Mouse (Mus musculus): ENCODE results near the gene Rest. TPM values are rescaled to one million over a fixed set of nuclear protein-coding genes. Genes with fewer than 3 reads are reported as not detected.

Rest gene
- total and polyA plus RNA-seq, 2 experiments from 2014 or later = 14.7 to 20.3 TPM

GRCm38 (mm10) chr5:77250083-77250482 is 15.2 kb upstream of the Rest start:
- TF ChIP-seq CTCF (IDR thresholded peaks at IDR 0.05; ENCODE audit: low read depth) (no peak), EP300 (IDR thresholded peaks at IDR 0.05; ENCODE audit: low read depth) (no peak)
- 60% methylated on average over 9 of the region's 9 CpGs for WGBS
- no peaks in the 10 kb centered on the region for H3K27me3 ChIP-seq (ENCODE audit: control insufficient read depth, insufficient read depth, low read length)
- DNase-seq (ENCODE audit: low spot score) (no peak), ATAC-seq (ENCODE audit: insufficient read depth, low read depth) (no peak)
- H3K36me3 ChIP-seq (replicated peaks; ENCODE audit: control insufficient read depth, insufficient read depth, low read length) = no peaks in the 10 kb centered on the region
- no peaks in the 10 kb centered on the region for H3K9me3 ChIP-seq (replicated peaks; ENCODE audit: control insufficient read depth, low read length)
- no peak overlapping the region for H3K27ac ChIP-seq (ENCODE audit: low read depth)
- H3K4me2 ChIP-seq (ENCODE audit: low read depth, low read length) = no peak overlapping the region
- H3K9ac ChIP-seq (replicated peaks; ENCODE audit: low read depth, low read length) = no peak overlapping the region
- no peaks in the 10 kb centered on the region for H3K4me1 ChIP-seq (ENCODE audit: control insufficient read depth, insufficient read depth)
- no peak overlapping the region for H3K4me3 ChIP-seq (ENCODE audit: low read depth, low read length)

- ATAC-seq (ENCODE audit: insufficient read depth, low read depth) = no peak
- WGBS = 47% methylated on average over 5 of the region's 5 CpGs
- no peak for TF ChIP-seq EP300 (IDR thresholded peaks at IDR 0.05; ENCODE audit: low read depth)
- TF ChIP-seq CTCF (IDR thresholded peaks at IDR 0.05; ENCODE audit: low read depth) = no peak
- Histone ChIP-seq H3K9ac (replicated peaks; ENCODE audit: low read depth, low read length) (no peak overlapping the region), H3K4me1 (ENCODE audit: control insufficient read depth, insufficient read depth) (no peaks in the 10 kb centered on the region), H3K27me3 (ENCODE audit: control insufficient read depth, insufficient read depth, low read length) (no peaks in the 10 kb centered on the region), H3K4me2 (ENCODE audit: low read depth, low read length) (no peak overlapping the region), H3K27ac (ENCODE audit: low read depth) (no peak overlapping the region), H3K9me3 (replicated peaks; ENCODE audit: control insufficient read depth, low read length) (no peaks in the 10 kb centered on the region), H3K4me3 (ENCODE audit: low read depth, low read length) (no peak overlapping the region), H3K36me3 (replicated peaks; ENCODE audit: control insufficient read depth, insufficient read depth, low read length) (no peaks in the 10 kb centered on the region)
- no peak for DNase-seq (ENCODE audit: low spot score)
These were observed 13.6 kb upstream of the Rest start for GRCm38 (mm10) chr5:77251656-77252055.

- H3K4me3 ChIP-seq (ENCODE audit: low read depth, low read length) = no peak overlapping the region
- H3K4me1 ChIP-seq (ENCODE audit: control insufficient read depth, insufficient read depth) = no peaks in the 10 kb centered on the region
- no peaks in the 10 kb centered on the region for H3K36me3 ChIP-seq (replicated peaks; ENCODE audit: control insufficient read depth, insufficient read depth, low read length)
- ATAC-seq (ENCODE audit: insufficient read depth, low read depth) (no peak), DNase-seq (ENCODE audit: low spot score) (no peak)
- H3K27ac ChIP-seq (ENCODE audit: low read depth) = no peak overlapping the region
- H3K9ac ChIP-seq (replicated peaks; ENCODE audit: low read depth, low read length) = no peak overlapping the region
- TF ChIP-seq EP300 (IDR thresholded peaks at IDR 0.05; ENCODE audit: low read depth) (no peak), CTCF (IDR thresholded peaks at IDR 0.05; ENCODE audit: low read depth) (no peak)
- no peak overlapping the region for H3K4me2 ChIP-seq (ENCODE audit: low read depth, low read length)
- no peaks in the 10 kb centered on the region for H3K27me3 ChIP-seq (ENCODE audit: control insufficient read depth, insufficient read depth, low read length)
- H3K9me3 ChIP-seq (replicated peaks; ENCODE audit: control insufficient read depth, low read length) = no peaks in the 10 kb centered on the region
- WGBS = 69% methylated on average over 8 of the region's 8 CpGs
These were observed 13.0 kb upstream of the Rest start for GRCm38 (mm10) chr5:77252115-77252827.

- Histone ChIP-seq H3K4me1 (ENCODE audit: control insufficient read depth, insufficient read depth) (no peaks in the 10 kb centered on the region), H3K27ac (ENCODE audit: low read depth) (no peak overlapping the region), H3K4me3 (ENCODE audit: low read depth, low read length) (no peak overlapping the region), H3K9ac (replicated peaks; ENCODE audit: low read depth, low read length) (no peak overlapping the region), H3K36me3 (replicated peaks; ENCODE audit: control insufficient read depth, insufficient read depth, low read length) (no peaks in the 10 kb centered on the region), H3K4me2 (ENCODE audit: low read depth, low read length) (no peak overlapping the region), H3K9me3 (replicated peaks; ENCODE audit: control insufficient read depth, low read length) (no peaks in the 10 kb centered on the region), H3K27me3 (ENCODE audit: control insufficient read depth, insufficient read depth, low read length) (no peaks in the 10 kb centered on the region)
- no peak for DNase-seq (ENCODE audit: low spot score)
- ATAC-seq (ENCODE audit: insufficient read depth, low read depth) = no peak
- 67% methylated on average over 1 of the region's 1 CpGs for WGBS
- TF ChIP-seq CTCF (IDR thresholded peaks at IDR 0.05; ENCODE audit: low read depth) = no peak
- TF ChIP-seq EP300 (IDR thresholded peaks at IDR 0.05; ENCODE audit: low read depth) = no peak
These were observed 12.1 kb upstream of the Rest start for GRCm38 (mm10) chr5:77253154-77253553.

GRCm38 (mm10) chr5:77254402-77254801 is 10.9 kb upstream of the Rest start:
- ATAC-seq (ENCODE audit: insufficient read depth, low read depth) = no peak
- Histone ChIP-seq H3K4me1 (ENCODE audit: control insufficient read depth, insufficient read depth) (no peaks in the 10 kb centered on the region), H3K9ac (replicated peaks; ENCODE audit: low read depth, low read length) (no peak overlapping the region), H3K36me3 (replicated peaks; ENCODE audit: control insufficient read depth, insufficient read depth, low read length) (no peaks in the 10 kb centered on the region), H3K9me3 (replicated peaks; ENCODE audit: control insufficient read depth, low read length) (no peaks in the 10 kb centered on the region), H3K4me3 (ENCODE audit: low read depth, low read length) (no peak overlapping the region), H3K27ac (ENCODE audit: low read depth) (no peak overlapping the region), H3K27me3 (ENCODE audit: control insufficient read depth, insufficient read depth, low read length) (no peaks in the 10 kb centered on the region), H3K4me2 (ENCODE audit: low read depth, low read length) (no peak overlapping the region)
- no peak for DNase-seq (ENCODE audit: low spot score)
- 52% methylated on average over 3 of the region's 3 CpGs for WGBS
- TF ChIP-seq EP300 (IDR thresholded peaks at IDR 0.05; ENCODE audit: low read depth) (no peak), CTCF (IDR thresholded peaks at IDR 0.05; ENCODE audit: low read depth) (no peak)

- DNase-seq (ENCODE audit: low spot score) (no peak), ATAC-seq (ENCODE audit: insufficient read depth, low read depth) (no peak)
- no peak overlapping the region for H3K4me2 ChIP-seq (ENCODE audit: low read depth, low read length)
- 68% methylated on average over 3 of the region's 3 CpGs for whole genome bisulfite sequencing
- no peaks in the 10 kb centered on the region for H3K36me3 ChIP-seq (replicated peaks; ENCODE audit: control insufficient read depth, insufficient read depth, low read length)
- H3K27me3 ChIP-seq (ENCODE audit: control insufficient read depth, insufficient read depth, low read length) = no peaks in the 10 kb centered on the region
- H3K9me3 ChIP-seq (replicated peaks; ENCODE audit: control insufficient read depth, low read length) = no peaks in the 10 kb centered on the region
- H3K4me1 ChIP-seq (ENCODE audit: control insufficient read depth, insufficient read depth) = no peaks in the 10 kb centered on the region
- H3K4me3 ChIP-seq (ENCODE audit: low read depth, low read length) = no peak overlapping the region
- H3K9ac ChIP-seq (replicated peaks; ENCODE audit: low read depth, low read length) = no peak overlapping the region
- no peak for TF ChIP-seq EP300 (IDR thresholded peaks at IDR 0.05; ENCODE audit: low read depth)
- TF ChIP-seq CTCF (IDR thresholded peaks at IDR 0.05; ENCODE audit: low read depth) = no peak
- no peak overlapping the region for H3K27ac ChIP-seq (ENCODE audit: low read depth)
These were observed 7.7 kb upstream of the Rest start for GRCm38 (mm10) chr5:77257603-77258002.

All from heart, postnatal 0 days (tissue).